Mouse (Mus musculus): ENCODE measurements around the gene Fgf18.

The Fgf18 gene

DNA sequence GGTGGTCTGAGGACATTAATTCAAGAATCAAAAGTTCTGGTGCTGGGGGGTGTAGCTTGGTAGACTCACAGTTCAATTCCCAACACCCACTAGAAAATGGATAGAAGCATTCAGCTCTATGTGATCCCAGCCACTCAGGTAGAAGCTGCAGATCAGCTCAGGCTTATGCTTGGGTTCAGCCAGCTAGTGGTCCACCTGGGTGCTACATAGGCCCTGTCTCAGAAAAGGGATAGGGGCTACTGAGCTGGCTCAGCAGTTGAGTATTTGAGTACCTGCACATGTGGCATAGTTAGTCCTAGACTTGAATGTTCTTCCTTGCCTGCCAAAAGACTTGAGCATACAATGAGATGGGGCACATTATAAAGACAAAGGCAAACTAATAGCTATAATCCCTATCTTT lies 2.3 kb upstream of the Fgf18 start:
- DNase-seq = no peak

DNA sequence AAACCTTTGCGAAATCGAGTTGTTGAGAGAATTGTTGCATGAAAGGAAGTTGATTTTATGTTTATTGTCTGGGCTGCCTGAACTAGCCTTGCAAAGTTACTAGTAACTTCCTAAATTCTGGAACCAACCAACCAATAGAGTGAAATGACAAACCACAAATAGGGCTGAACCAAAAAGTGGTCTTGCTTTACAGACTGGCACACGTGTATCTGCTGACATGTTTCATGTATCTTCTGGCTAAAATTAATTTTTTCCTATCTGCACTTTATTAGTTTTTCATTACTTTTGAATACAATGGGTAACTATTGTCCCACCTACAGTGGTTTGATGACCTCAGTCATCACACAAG lies 1.9 kb upstream of the Fgf18 start:
- no peak for DNase-seq

DNA sequence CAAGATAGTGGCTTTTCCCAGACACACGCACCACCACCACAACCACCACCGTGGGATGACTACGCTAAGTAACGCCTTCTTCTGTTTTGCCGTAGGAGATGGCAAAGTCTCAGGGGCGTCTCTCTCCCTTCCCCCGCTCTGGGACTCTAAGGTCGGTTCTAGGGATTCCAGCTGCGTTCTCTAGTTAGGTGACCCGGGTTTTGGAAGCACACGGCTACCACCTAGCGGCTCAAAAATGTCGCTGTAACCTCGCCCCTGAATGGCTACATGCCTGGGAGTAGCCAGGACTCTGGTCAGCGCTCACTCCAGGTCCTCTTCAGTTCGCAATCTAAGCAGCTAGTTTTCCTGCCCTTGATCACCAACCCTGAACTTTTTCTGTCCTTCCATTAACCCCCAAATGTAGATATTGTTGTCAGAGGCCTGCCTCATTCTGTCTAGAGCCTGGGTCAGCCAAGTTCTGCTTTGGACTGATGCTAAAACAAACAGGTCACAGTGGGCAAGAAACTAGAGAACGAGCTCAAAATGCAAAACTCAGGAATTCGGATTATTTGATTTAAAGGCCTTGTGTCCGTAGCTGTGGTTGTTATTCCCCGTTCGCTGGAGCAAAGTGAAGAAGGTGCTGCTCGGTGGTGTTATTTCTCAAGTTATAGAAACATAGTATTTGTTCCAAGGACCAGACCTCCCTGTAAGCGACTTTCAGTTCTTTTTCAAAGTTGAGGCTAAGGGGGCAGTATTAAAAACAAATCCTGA lies 1.3 kb upstream of the Fgf18 start:
- DNase-seq = peak; percentile 82 to 86

DNA sequence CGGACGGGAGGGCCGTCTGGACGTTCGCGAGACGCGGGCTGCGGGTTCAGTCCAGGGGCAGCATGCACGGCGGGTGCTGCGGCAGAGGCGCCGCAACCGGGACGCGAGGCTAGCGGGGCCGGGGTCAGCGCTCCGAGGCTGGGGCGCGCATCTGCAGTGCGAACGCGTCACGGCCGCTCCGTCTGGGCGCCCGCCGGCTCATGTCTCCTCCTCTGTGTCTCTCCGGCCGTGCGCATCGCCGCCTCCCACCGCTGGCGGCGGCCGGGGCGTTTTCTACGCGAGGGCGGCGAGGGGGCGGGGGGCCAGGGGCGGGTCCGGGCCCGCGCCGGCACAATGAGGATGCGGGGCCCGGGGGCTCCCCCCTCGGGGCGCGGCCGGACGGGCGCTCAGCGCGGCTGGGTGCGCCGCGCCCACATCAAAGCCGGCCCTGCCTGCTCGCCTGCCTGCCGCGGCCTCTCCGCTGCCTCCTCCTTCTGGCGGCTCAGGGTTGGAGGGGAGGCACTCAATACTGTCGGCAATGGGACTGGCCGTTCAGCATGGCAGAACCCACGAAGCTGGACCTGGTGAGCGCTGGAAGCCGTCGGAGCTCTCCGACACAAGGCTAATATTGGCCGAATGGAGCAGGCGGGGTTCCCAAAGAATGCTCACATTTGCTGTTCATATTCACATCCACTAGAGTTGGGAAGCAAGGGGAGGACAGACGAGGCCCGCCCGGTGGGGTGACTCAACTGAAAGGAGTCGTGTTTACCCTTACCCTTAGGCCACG lies 555 bp upstream of the Fgf18 start:
- DNase-seq = peak in 1 of 2 experiments; percentile 39

DNA sequence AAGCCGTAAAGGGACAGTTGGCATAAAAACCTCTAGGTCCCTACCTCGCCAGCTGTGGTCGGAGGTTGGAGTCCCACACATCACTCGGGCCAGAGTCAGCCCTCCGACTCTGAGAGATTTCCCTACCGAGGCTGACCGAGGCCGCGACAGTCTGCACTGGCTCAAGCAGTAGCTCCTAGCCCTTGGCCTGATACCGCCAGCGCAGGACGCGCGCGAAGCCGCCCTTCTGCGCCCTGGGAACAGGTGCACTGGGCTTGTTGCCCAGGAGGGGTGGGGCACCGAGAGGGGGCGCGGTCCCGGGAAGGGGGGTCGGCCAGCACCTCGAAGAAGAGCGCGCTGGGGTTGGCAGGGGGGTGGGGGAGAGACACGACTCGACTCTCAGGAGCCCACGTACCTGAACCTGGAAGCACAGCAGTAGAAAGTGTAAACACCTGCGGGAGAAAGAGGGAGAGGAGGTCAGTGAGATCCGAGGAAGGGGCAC lies 509 bp downstream of the Fgf18 start:
- peak; percentile 59 to 61 for DNase-seq

DNA sequence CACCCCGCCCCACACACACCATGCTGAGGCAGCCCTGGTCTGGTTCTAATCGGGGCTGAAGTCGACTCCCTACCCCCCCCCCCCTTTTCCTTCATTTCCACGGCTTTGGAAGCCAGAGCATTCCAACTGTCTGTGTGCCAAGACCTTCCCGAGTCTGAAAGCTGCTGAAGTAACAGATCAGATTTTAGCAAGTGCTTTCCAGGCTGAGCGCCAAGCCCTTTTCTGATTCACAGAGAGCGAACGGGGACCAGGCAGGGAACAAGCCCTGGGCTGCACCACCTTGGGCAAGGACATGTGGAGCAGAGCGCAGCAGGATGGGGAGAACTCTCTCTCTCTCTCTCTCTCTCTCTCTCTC lies 1.1 kb downstream of the Fgf18 start:
- peak; percentile 79 to 81 for DNase-seq

DNA sequence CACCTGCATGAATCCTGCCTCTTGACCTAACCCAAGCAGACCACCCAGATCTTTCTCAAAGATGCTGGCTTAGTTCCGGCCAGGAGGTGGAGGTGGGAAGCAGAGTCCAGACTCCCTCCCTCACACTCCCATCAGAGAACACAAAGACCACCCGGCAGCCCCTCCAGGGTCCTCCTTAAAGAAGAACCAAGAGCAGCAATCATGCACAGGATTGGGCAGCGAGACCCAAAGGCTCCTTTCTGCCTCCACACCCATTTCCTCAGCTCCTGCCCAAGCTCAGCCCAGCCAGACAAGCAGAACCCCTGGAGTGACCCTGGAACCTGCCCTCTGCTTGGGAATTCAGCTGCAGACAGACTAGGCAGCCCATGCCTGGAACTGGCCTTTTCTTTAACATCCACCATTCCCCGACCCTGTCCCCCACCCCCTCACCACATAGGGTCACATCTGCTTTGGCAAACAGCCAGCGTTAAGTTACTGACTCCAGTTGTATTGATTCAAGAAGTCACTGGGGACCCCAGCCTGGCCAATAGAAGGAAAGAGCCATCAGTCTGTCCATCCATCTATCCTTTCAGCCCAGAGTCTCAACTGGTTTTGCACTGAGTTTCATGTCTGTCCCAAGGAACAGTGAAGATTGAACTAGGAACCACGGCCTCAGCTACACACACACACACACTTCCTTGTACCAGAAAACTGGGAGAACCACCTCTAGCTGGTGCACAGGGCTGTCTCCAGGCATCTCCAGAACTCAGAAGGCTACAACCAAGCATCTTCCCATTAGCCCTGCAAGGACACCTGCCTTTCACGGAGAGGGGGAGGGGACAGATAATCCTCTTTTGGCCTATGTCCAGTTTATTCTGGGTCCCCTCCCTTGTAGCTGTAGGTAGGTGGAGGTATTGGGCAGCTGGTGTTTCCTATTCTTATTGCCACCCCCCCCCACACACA lies 1.7 kb downstream of the Fgf18 start:
- peak; percentile 53 to 54 for DNase-seq

DNA sequence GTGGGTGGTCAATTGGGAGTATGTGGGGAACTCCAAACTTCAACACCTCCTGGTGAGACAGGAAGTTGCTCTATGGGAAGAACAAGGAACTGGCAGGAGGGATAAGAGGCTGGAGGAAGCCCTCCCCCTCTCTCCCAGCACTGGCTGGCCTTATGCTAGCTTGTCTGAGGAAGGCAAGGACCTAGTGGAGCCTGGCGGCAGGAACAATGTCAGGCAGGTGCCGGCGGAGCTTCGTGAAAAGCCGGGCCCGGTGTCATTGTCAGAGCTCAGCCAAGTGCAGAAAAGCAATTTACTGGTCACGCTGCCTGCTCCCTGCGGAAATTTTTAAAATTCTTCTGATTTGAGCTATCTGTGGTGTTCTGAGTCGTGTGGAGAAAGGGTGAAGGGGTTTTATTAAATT lies 3.3 kb downstream of the Fgf18 start:
- DNase-seq = no peak

GRCm38 (mm10) chr11:33142801-33143200 lies 4.4 kb downstream of the Fgf18 start:
- DNase-seq = no peak

GRCm38 (mm10) chr11:33140111-33140460 lies 7.1 kb downstream of the Fgf18 start:
- peak; percentile 31 to 54 for DNase-seq

- DNase-seq = no peak
Measured at GRCm38 (mm10) chr11:33139458-33140110, 7.6 kb downstream of the Fgf18 start.

- DNase-seq = no peak
Measured at GRCm38 (mm10) chr11:33138686-33139085, 8.5 kb downstream of the Fgf18 start.

DNA sequence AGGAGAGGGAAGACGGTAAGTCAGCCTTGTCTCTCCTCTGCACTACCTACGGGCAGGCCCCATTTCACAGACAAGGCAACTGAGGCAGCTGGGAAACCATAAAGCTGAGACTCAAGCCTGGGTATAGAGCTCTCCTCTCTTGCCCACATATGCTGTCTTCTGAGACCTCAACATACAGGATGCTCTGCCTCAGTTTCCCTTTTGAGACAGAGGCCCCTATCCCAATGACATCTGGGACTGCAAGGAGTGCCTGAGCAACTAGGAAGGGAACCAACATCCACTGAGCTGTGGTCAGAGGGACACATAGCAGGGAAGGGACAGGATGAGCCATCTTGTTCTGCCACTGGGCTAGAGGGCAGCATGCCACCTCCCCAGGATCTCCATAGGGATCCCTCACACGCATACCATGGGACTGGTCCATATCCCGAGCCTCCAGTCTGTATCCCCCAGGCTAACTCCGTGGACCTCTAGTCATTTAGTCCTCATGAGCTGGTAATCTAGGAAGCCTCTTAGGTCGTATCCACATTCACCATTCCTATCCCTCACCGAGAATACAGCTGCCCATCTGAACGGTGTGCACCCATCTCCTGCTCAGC lies 12.7 kb downstream of the Fgf18 start:
- no peak for DNase-seq

GRCm38 (mm10) chr11:33132619-33133338 lies 14.4 kb downstream of the Fgf18 start:
- DNase-seq = no peak

DNA sequence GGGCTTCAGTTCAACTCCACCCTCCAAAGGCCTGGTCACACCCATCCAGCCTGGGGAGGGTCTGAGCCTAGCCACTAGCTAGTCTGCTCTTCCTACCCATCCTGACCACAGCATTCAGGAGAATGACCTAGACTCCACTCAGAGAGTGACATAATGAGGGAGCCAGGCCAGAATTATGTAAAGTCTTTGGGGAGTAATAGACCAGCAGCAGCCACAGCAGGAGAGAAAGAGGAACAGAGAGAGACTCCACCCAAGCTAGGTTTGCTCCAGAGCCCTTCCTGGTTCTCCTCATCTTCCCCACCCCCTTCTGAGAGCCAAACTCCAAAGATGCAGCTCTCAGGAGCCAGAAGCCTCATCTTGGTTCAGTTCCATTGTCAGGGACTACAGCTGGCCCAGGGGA lies 20.1 kb downstream of the Fgf18 start:
- no peak for DNase-seq

- DNase-seq = no peak
Measured at GRCm38 (mm10) chr11:33122575-33123268, 24.5 kb downstream of the Fgf18 start.

DNA sequence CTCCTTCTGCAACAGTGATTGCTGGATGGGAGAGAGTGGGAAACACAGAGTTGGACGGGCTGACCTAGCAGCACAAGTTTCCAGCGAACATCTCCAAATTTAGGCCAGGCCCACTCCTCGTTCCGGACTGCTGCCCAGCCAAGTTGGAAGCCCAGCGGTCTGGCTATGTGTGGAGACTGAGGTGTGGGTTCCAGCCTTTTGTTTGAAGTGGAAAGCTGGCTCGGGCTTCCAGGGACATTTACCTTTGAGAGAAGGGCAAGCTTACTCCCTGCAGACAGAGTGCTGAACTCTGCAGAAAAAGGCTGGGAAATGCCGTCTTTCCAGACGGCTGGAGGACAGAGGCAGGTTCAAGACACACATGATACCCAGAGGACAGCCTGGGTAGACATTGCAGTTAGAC lies 27.6 kb downstream of the Fgf18 start:
- no peak for DNase-seq

- no peak for DNase-seq
Measured at GRCm38 (mm10) chr11:33119116-33119515, 28.1 kb downstream of the Fgf18 start.

- DNase-seq = no peak
Measured at GRCm38 (mm10) chr11:33118480-33118879, 28.7 kb downstream of the Fgf18 start.

- peak in 1 of 2 experiments; percentile 42 for DNase-seq
Measured at GRCm38 (mm10) chr11:33115796-33116195, 31.4 kb downstream of the Fgf18 start.

GRCm38 (mm10) chr11:33112407-33112806 lies 34.8 kb downstream of the Fgf18 start:
- DNase-seq = peak; percentile 73 to 77

Data from cerebellum, postnatal 14 days (tissue).